8 mouse cellular contexts compared by ENCODE assay signal in the genomic region with DNA sequence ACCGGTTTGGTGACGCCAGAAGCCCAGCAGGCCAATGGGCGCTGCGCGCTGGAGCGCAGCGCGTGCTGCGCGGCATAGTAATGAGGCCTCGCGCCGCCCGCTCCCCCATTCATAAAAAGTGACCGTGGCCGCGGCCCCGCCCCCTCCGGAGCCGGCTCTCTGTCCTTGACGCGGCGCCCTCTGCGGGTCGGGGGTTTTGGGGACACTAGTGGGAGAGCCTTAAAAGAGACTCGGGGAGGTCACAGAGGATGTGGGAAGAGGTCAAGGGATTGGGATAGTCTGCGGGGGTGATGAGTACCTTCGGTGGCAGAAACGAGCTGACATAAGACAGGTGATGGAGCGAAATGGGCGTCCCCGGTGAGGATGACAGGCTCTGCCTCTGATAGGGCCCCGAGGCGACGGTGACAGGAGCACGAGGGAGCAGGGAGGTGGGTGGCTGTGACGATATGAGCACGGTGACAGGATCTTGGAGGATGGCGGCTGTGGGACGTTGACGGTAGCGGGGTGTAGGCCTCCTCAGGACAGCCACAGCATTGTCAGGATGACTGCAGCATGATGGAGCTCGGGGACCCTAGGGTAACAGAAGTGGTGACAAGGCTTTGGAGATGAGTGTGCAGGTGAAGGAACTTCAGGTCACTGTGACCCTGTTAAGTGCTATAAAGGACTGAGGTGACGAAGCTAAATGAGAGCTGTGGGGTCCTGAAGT. TPM values are rescaled to one million over a fixed set of nuclear protein-coding genes. Genes with fewer than 3 reads are reported as not detected.
DNase-seq lines count a peak whose midpoint lies in the region; ATAC-seq lines count a peak whose summit lies in the region.

No protein-coding gene starts in this region.

- peak overlapping the region; percentile 79 for H3K27ac ChIP-seq in forebrain, embryonic 10.5 days
- H3K27ac ChIP-seq in heart, embryonic 15.5 days = no peak overlapping the region
- no peak overlapping the region for H3K27ac ChIP-seq in liver, embryonic 13.5 days
- no peak overlapping the region for H3K27ac ChIP-seq in stomach, embryonic 16.5 days (ENCODE audit: low read length)

- H3K36me3 ChIP-seq in forebrain, embryonic 10.5 days (replicated peaks) = no peaks in the 10 kb centered on the region
- H3K36me3 ChIP-seq in heart, embryonic 15.5 days = no peaks in the 10 kb centered on the region
- no peaks in the 10 kb centered on the region for H3K36me3 ChIP-seq in liver, embryonic 13.5 days
- no peaks in the 10 kb centered on the region for H3K36me3 ChIP-seq in stomach, embryonic 16.5 days (ENCODE audit: control insufficient read depth, insufficient read depth, low read length)

- H3K4me3 ChIP-seq in forebrain, embryonic 10.5 days = peak overlapping the region; percentile 86
- peak overlapping the region; percentile 68 for H3K4me3 ChIP-seq in heart, embryonic 15.5 days
- H3K4me3 ChIP-seq in liver, embryonic 13.5 days (replicated peaks) = peak overlapping the region; percentile 67
- H3K4me3 ChIP-seq in stomach, embryonic 16.5 days (replicated peaks; ENCODE audit: low read length) = peak overlapping the region; percentile 64

- no peaks in the 10 kb centered on the region for H3K9me3 ChIP-seq in forebrain, embryonic 10.5 days
- H3K9me3 ChIP-seq in heart, embryonic 15.5 days (replicated peaks) = no peaks in the 10 kb centered on the region
- no peaks in the 10 kb centered on the region for H3K9me3 ChIP-seq in liver, embryonic 13.5 days (replicated peaks)
- H3K9me3 ChIP-seq in stomach, embryonic 16.5 days (replicated peaks; ENCODE audit: control insufficient read depth, low read length) = no peaks in the 10 kb centered on the region

- DNase-seq in CD4-positive, CD25-positive, alpha-beta regulatory T cell, adult 2 months (ENCODE audit: low read depth, low spot score) = peak; percentile 84
- DNase-seq in c-Kit-positive CD71-negative TER-119-negative erythroid progenitor cells, embryonic 14.5 days (ENCODE audit: low read depth) = peak; percentile 66
- DNase-seq in forebrain, embryonic 10.5 days (ENCODE audit: extremely low spot score, low spot score) = peak; percentile 82
- peak; percentile 87 for DNase-seq in kidney, postnatal 14 days
- peak; percentile 58 for DNase-seq in liver, embryonic 13.5 days
- peak; percentile 84 for DNase-seq in neural tube, embryonic 10.5 days (ENCODE audit: extremely low spot score, low spot score)

- H3K4me2 ChIP-seq in heart, embryonic 15.5 days = peak overlapping the region; percentile 99
- peak overlapping the region; percentile 92 for H3K4me2 ChIP-seq in liver, embryonic 13.5 days
- peak overlapping the region; percentile 88 for H3K4me2 ChIP-seq in stomach, embryonic 16.5 days (ENCODE audit: low read depth, low read length)

- WGBS in forebrain, embryonic 10.5 days = 2% methylated on average over 44 of the region's 44 CpGs
- WGBS in heart, embryonic 15.5 days = 2% methylated on average over 44 of the region's 44 CpGs
- WGBS in liver, embryonic 13.5 days (ENCODE audit: insufficient replicate concordance) = 2% methylated on average over 44 of the region's 44 CpGs
- WGBS in stomach, embryonic 16.5 days = 1% methylated on average over 44 of the region's 44 CpGs

- H3K27me3 ChIP-seq in forebrain, embryonic 10.5 days (ENCODE audit: poor library complexity, severe bottlenecking) = peaks cover 86% of the 10 kb centered on the region
- H3K27me3 ChIP-seq in heart, embryonic 15.5 days = peaks cover 41% of the 10 kb centered on the region
- H3K27me3 ChIP-seq in liver, embryonic 13.5 days = peaks cover 76% of the 10 kb centered on the region
- H3K27me3 ChIP-seq in stomach, embryonic 16.5 days (ENCODE audit: control insufficient read depth, insufficient read depth, low read length) = peaks cover 10% of the 10 kb centered on the region

- H3K4me1 ChIP-seq in forebrain, embryonic 10.5 days = peaks cover 32% of the 10 kb centered on the region
- H3K4me1 ChIP-seq in heart, embryonic 15.5 days (replicated peaks) = peaks cover 24% of the 10 kb centered on the region
- H3K4me1 ChIP-seq in liver, embryonic 13.5 days (replicated peaks) = peaks cover 20% of the 10 kb centered on the region
- H3K4me1 ChIP-seq in stomach, embryonic 16.5 days (ENCODE audit: control insufficient read depth, insufficient read depth, low read length) = peaks cover 18% of the 10 kb centered on the region

- peak; percentile 83 for ATAC-seq in heart, embryonic 15.5 days (replicated peaks; ENCODE audit: insufficient number of reproducible peaks, insufficient read depth, low FRiP score, low read depth)
- ATAC-seq in liver, embryonic 13.5 days (ENCODE audit: low read depth) = peak; percentile 81
- peak; percentile 84; the same call in 1 of the 2 replicates for ATAC-seq in stomach, embryonic 16.5 days (ENCODE audit: insufficient read depth, low FRiP score)

- H3K9ac ChIP-seq in heart, embryonic 15.5 days = peak overlapping the region; percentile 66
- H3K9ac ChIP-seq in liver, embryonic 13.5 days = peak overlapping the region; percentile 54
- peak overlapping the region; percentile 66 for H3K9ac ChIP-seq in stomach, embryonic 16.5 days (ENCODE audit: low read length)

RNA-seq across cellular contexts. Expression of gene Gpr3, which starts 0.4 kb away (rescaled TPM):
- 0.06 and 0.27 TPM in 2 replicates for polyA plus RNA-seq in forebrain, embryonic 10.5 days (2016; fragmentation: Nextera tagmentation; extraction: Ambion mirVana)
- polyA plus RNA-seq in heart, embryonic 15.5 days (2015; fragmentation: Nextera tagmentation; extraction: Ambion mirVana) = 0.05 and 0.34 TPM in 2 replicates
- not detected in 2 replicates for polyA plus RNA-seq in liver, embryonic 13.5 days (2015; fragmentation: Nextera tagmentation; extraction: Ambion mirVana)
- polyA plus RNA-seq in stomach, embryonic 16.5 days (2015; fragmentation: Nextera tagmentation; extraction: Ambion mirVana) = 0.12 TPM in 1 of 2 replicates, not detected in the other

RNA-seq across cellular contexts. Expression of gene Cd164l2, which starts 0.8 kb away (rescaled TPM):
- polyA plus RNA-seq in forebrain, embryonic 10.5 days (2016; fragmentation: Nextera tagmentation; extraction: Ambion mirVana) = 1.2 and 2.5 TPM in 2 replicates
- polyA plus RNA-seq in heart, embryonic 15.5 days (2015; fragmentation: Nextera tagmentation; extraction: Ambion mirVana) = 0.28 and 1.7 TPM in 2 replicates
- 0.20 TPM in 1 of 2 replicates, not detected in the other for polyA plus RNA-seq in liver, embryonic 13.5 days (2015; fragmentation: Nextera tagmentation; extraction: Ambion mirVana)
- polyA plus RNA-seq in stomach, embryonic 16.5 days (2015; fragmentation: Nextera tagmentation; extraction: Ambion mirVana) = 9.2 and 9.5 TPM in 2 replicates

RNA-seq across cellular contexts. Expression of gene Map3k6, which starts 27.9 kb away (rescaled TPM):
- 1.7 and 1.8 TPM in 2 replicates for polyA plus RNA-seq in forebrain, embryonic 10.5 days (2016; fragmentation: Nextera tagmentation; extraction: Ambion mirVana)
- polyA plus RNA-seq in heart, embryonic 15.5 days (2015; fragmentation: Nextera tagmentation; extraction: Ambion mirVana) = 2.9 and 3.4 TPM in 2 replicates
- polyA plus RNA-seq in liver, embryonic 13.5 days (2015; fragmentation: Nextera tagmentation; extraction: Ambion mirVana) = 1.7 and 1.9 TPM in 2 replicates
- 17.1 and 21.0 TPM in 2 replicates for polyA plus RNA-seq in stomach, embryonic 16.5 days (2015; fragmentation: Nextera tagmentation; extraction: Ambion mirVana)

RNA-seq across cellular contexts. Expression of gene Sytl1, which starts 50.2 kb away (rescaled TPM):
- polyA plus RNA-seq in forebrain, embryonic 10.5 days (2016; fragmentation: Nextera tagmentation; extraction: Ambion mirVana) = 0.67 and 1.0 TPM in 2 replicates
- polyA plus RNA-seq in heart, embryonic 15.5 days (2015; fragmentation: Nextera tagmentation; extraction: Ambion mirVana) = 0.96 and 4.9 TPM in 2 replicates
- polyA plus RNA-seq in liver, embryonic 13.5 days (2015; fragmentation: Nextera tagmentation; extraction: Ambion mirVana) = 0.42 and 0.55 TPM in 2 replicates
- 52.0 and 76.1 TPM in 2 replicates for polyA plus RNA-seq in stomach, embryonic 16.5 days (2015; fragmentation: Nextera tagmentation; extraction: Ambion mirVana)
